Mouse (Mus musculus): Measurements from ENCODE around the gene Setd1a. TPM values are rescaled to one million over a fixed set of nuclear protein-coding genes. Genes with fewer than 3 reads are reported as not detected.

Setd1a gene
- total and polyA plus RNA-seq, 3 experiments = 4.5 to 51.0 (median 9.8) TPM

- TF ChIP-seq MYC (IDR thresholded peaks at IDR 0.05; ENCODE audit: low read depth, low read length) (no peak), EP300 (IDR thresholded peaks at IDR 0.05; ENCODE audit: low read length) (no peak), MEF2A (IDR thresholded peaks at IDR 0.05; ENCODE audit: borderline replicate concordance, low read depth, low read length) (no peak), GABPA (IDR thresholded peaks at IDR 0.05; ENCODE audit: insufficient replicate concordance, low read depth, low read length) (no peak), PAX5 (IDR thresholded peaks at IDR 0.05; ENCODE audit: low read length) (no peak), RAD21 (IDR thresholded peaks at IDR 0.05; ENCODE audit: low read depth, low read length) (no peak), NELFE (IDR thresholded peaks at IDR 0.05; ENCODE audit: low read depth, low read length) (no peak), E2F4 (IDR thresholded peaks at IDR 0.05; ENCODE audit: insufficient replicate concordance, low read depth, low read length) (no peak), UBTF (IDR thresholded peaks at IDR 0.05; ENCODE audit: low read depth, low read length) (no peak), ZMIZ1 (IDR thresholded peaks at IDR 0.05; ENCODE audit: low read depth, low read length) (no peak), KAT2A (IDR thresholded peaks at IDR 0.05; ENCODE audit: insufficient replicate concordance, low read length) (no peak), POLR2A (IDR thresholded peaks at IDR 0.05; ENCODE audit: low read depth, low read length) (no peak), USF2 (conservative IDR thresholded peaks at IDR 0.05; ENCODE audit: low read depth, low read length) (no peak), JUND (conservative IDR thresholded peaks at IDR 0.05; ENCODE audit: low read depth, low read length) (no peak), ZKSCAN1 (IDR thresholded peaks at IDR 0.05; ENCODE audit: borderline replicate concordance, low read depth, low read length) (no peak), SIN3A (IDR thresholded peaks at IDR 0.05; ENCODE audit: low read length) (no peak), IRF4 (IDR thresholded peaks at IDR 0.05; ENCODE audit: low read depth, low read length) (no peak)
- no peak for DNase-seq (ENCODE audit: extremely low read depth)
- peaks cover 49 to 94% of the 10 kb centered on the region in 2 experiments for H3K36me3 ChIP-seq (replicated peaks in 1 of 2; ENCODE audit: control insufficient read depth in 1 of 2, insufficient read depth in 1 of 2, low read length in 1 of 2)
- no peaks in the 10 kb centered on the region for H3K9me3 ChIP-seq (replicated peaks; ENCODE audit: low read length)
- H3K27ac ChIP-seq (ENCODE audit: insufficient read depth, low read depth) = no peak overlapping the region
- H3K4me3 ChIP-seq (replicated peaks in 1 of 3; ENCODE audit: low read depth in 2 of 3, low read length in 2 of 3, poor library complexity in 1 of 3) = no peak overlapping the region
- no peaks in the 10 kb centered on the region for H3K27me3 ChIP-seq (replicated peaks)
- H3K9ac ChIP-seq (ENCODE audit: insufficient read depth, low read depth) = no peak overlapping the region
- dilution Hi-C loops (cut with MboI; ENCODE audit: extremely low pct_ligation_motif_present, extremely low pct_unique_long_range_greater_than_20kb, low sequenced_read_pairs) (no loop called here), in situ Hi-C loops (cut with MboI; ENCODE audit: low pct_ligation_motif_present, low pct_unique_long_range_greater_than_20kb, low sequenced_read_pairs) (loop anchor here (25.0 kb wide), 1 partner anchor 390 kb away; no protein-coding TSS in a partner anchor)
- H3K79me2 ChIP-seq (replicated peaks; ENCODE audit: control insufficient read depth, extremely low read depth, insufficient read depth, poor library complexity, severe bottlenecking) = no peaks in the 10 kb centered on the region
- H3K4me1 ChIP-seq (ENCODE audit: control insufficient read depth in 1 of 2, insufficient read depth in 2 of 2) = peaks cover under 1 to 21% of the 10 kb centered on the region in 2 experiments; a peak in 3 of 4 replicates
- H3K4me2 ChIP-seq (ENCODE audit: insufficient read depth, low read depth, poor library complexity, severe bottlenecking) = no peak overlapping the region
Measured at GRCm38 (mm10) chr7:127752069-127752468, 24.4 kb upstream of the Setd1a start.

GRCm38 (mm10) chr7:127753158-127753557, 23.3 kb upstream of the Setd1a start:
- peaks cover 46 to 99% of the 10 kb centered on the region in 2 experiments for H3K36me3 ChIP-seq (replicated peaks in 1 of 2; ENCODE audit: control insufficient read depth in 1 of 2, insufficient read depth in 1 of 2, low read length in 1 of 2)
- DNase-seq (ENCODE audit: extremely low read depth) = no peak
- TF ChIP-seq ZMIZ1 (IDR thresholded peaks at IDR 0.05; ENCODE audit: low read depth, low read length) = no peak
- TF ChIP-seq MEF2A (IDR thresholded peaks at IDR 0.05; ENCODE audit: borderline replicate concordance, low read depth, low read length) = no peak

More at GRCm38 (mm10) chr7:127753158-127753557, 23.3 kb upstream of the Setd1a start:
- dilution Hi-C loops (cut with MboI; ENCODE audit: extremely low pct_ligation_motif_present, extremely low pct_unique_long_range_greater_than_20kb, low sequenced_read_pairs) = no loop called here
- no peaks in the 10 kb centered on the region for H3K9me3 ChIP-seq (replicated peaks; ENCODE audit: low read length)
- peaks cover 0 to 13% of the 10 kb centered on the region in 2 experiments; a peak in 1 of 4 replicates for H3K4me1 ChIP-seq (ENCODE audit: control insufficient read depth in 1 of 2, insufficient read depth in 2 of 2)
- H3K79me2 ChIP-seq (replicated peaks; ENCODE audit: control insufficient read depth, extremely low read depth, insufficient read depth, poor library complexity, severe bottlenecking) = no peaks in the 10 kb centered on the region
- no peaks in the 10 kb centered on the region for H3K27me3 ChIP-seq (replicated peaks)
- in situ Hi-C loops (cut with MboI; ENCODE audit: low pct_ligation_motif_present, low pct_unique_long_range_greater_than_20kb, low sequenced_read_pairs) = loop anchor here (25.0 kb wide), 1 partner anchor 391 kb away; no protein-coding TSS in a partner anchor
- no peak overlapping the region for H3K4me2 ChIP-seq (ENCODE audit: insufficient read depth, low read depth, poor library complexity, severe bottlenecking)
- no peak overlapping the region for H3K4me3 ChIP-seq (replicated peaks in 1 of 3; ENCODE audit: low read depth in 2 of 3, low read length in 2 of 3, poor library complexity in 1 of 3)
- H3K27ac ChIP-seq (ENCODE audit: insufficient read depth, low read depth) = no peak overlapping the region
- no peak overlapping the region for H3K9ac ChIP-seq (ENCODE audit: insufficient read depth, low read depth)

Data from CH12.LX (cell line).